ENCODE assay signal across 8 mouse cellular contexts in genomic region chr17:48119656-48120055, GRCm38 (mm10). TPM values are rescaled to one million over a fixed set of nuclear protein-coding genes. Genes with fewer than 3 reads are reported as not detected.
DNase-seq lines count a peak whose midpoint lies in the region; ATAC-seq and TF ChIP-seq lines count a peak whose summit lies in the region.

No protein-coding gene starts in this region.

- WGBS in liver, embryonic 12.5 days (ENCODE audit: insufficient replicate concordance) = 15% methylated on average over 3 of the region's 3 CpGs
- 27% methylated on average over 3 of the region's 3 CpGs for WGBS in kidney, adult 2 months
- 27% methylated on average over 3 of the region's 3 CpGs for WGBS in limb, embryonic 12.5 days

- TF ChIP-seq CTCF in kidney, adult 2 months (conservative IDR thresholded peaks at IDR 0.05; ENCODE audit: insufficient read depth, insufficient read length, low read depth, low read length) = peak; percentile 85

- H3K36me3 ChIP-seq in liver, embryonic 12.5 days = no peaks in the 10 kb centered on the region
- no peaks in the 10 kb centered on the region for H3K36me3 ChIP-seq in kidney, adult 2 months (ENCODE audit: control insufficient read depth, insufficient read depth, low read length)
- H3K36me3 ChIP-seq in limb, embryonic 12.5 days = no peaks in the 10 kb centered on the region

- no peak overlapping the region for H3K4me2 ChIP-seq in liver, embryonic 12.5 days
- no peak overlapping the region for H3K4me2 ChIP-seq in limb, embryonic 12.5 days

- no peak for ATAC-seq in liver, embryonic 12.5 days
- peak; percentile 59; the same call in 1 of the 2 replicates for ATAC-seq in frontal cortex, adult (ENCODE audit: low TSS enrichment)
- ATAC-seq in limb, embryonic 12.5 days (ENCODE audit: insufficient number of reproducible peaks, insufficient read depth, low FRiP score, low TSS enrichment, low read depth) = peak; percentile 31; the same call in 1 of the 2 replicates
- peak; percentile 68; the same call in 1 of the 2 replicates for ATAC-seq in monocyte, adult 5-6 weeks (replicated peaks; ENCODE audit: insufficient number of reproducible peaks, low FRiP score, low TSS enrichment, poor library complexity, severe bottlenecking)

- no peaks in the 10 kb centered on the region for H3K9me3 ChIP-seq in liver, embryonic 12.5 days (replicated peaks)
- H3K9me3 ChIP-seq in limb, embryonic 12.5 days = no peaks in the 10 kb centered on the region

- H3K27ac ChIP-seq in liver, embryonic 12.5 days = no peak overlapping the region
- no peak overlapping the region for H3K27ac ChIP-seq in kidney, adult 2 months (ENCODE audit: insufficient read depth, low read depth, low read length)
- H3K27ac ChIP-seq in limb, embryonic 12.5 days = no peak overlapping the region

- no peak for TF ChIP-seq POLR2A in kidney, adult 2 months (IDR thresholded peaks at IDR 0.05; ENCODE audit: low read depth, low read length)

- peak; percentile 79 for DNase-seq in liver
- DNase-seq in cerebellum, adult 8-10 months = peak; percentile 41
- DNase-seq in kidney, adult 2 months = peak; percentile 71
- peak; percentile 77 for DNase-seq in testis, postnatal 14 days (ENCODE audit: low spot score)

- no peak overlapping the region for H3K4me3 ChIP-seq in liver, embryonic 12.5 days
- H3K4me3 ChIP-seq in kidney, adult 2 months (ENCODE audit: insufficient read depth, low read depth, low read length) = no peak overlapping the region
- no peak overlapping the region for H3K4me3 ChIP-seq in limb, embryonic 12.5 days (replicated peaks)

- H3K27me3 ChIP-seq in liver, embryonic 12.5 days (replicated peaks) = no peaks in the 10 kb centered on the region
- no peaks in the 10 kb centered on the region for H3K27me3 ChIP-seq in kidney, adult 2 months (replicated peaks; ENCODE audit: control insufficient read depth, insufficient read depth, low read length)
- H3K27me3 ChIP-seq in limb, embryonic 12.5 days = 0 out of 2 replicates have a peak, but pooled peaks cover 5% of the 10 kb centered on the region

- H3K4me1 ChIP-seq in liver, embryonic 12.5 days = no peaks in the 10 kb centered on the region
- no peaks in the 10 kb centered on the region for H3K4me1 ChIP-seq in kidney, adult 2 months (ENCODE audit: control insufficient read depth, insufficient read depth, low read length)
- H3K4me1 ChIP-seq in limb, embryonic 12.5 days (replicated peaks) = no peaks in the 10 kb centered on the region

- no peak overlapping the region for H3K9ac ChIP-seq in liver, embryonic 12.5 days
- H3K9ac ChIP-seq in limb, embryonic 12.5 days (replicated peaks) = no peak overlapping the region

RNA-seq across cellular contexts. Expression of gene 9830107B12Rik, which starts 26.4 kb away (rescaled TPM):
- 0.11 TPM in 1 of 2 replicates, not detected in the other for polyA plus RNA-seq in liver, embryonic 12.5 days (2016; fragmentation: Nextera tagmentation; extraction: Ambion mirVana)
- not detected in 2 replicates for polyA plus RNA-seq in kidney, adult 2 months (2012; rRNA removed)
- not detected in 2 replicates for polyA plus RNA-seq in limb, embryonic 12.5 days (2016; fragmentation: Nextera tagmentation; extraction: Ambion mirVana)
- 1.1 to 8.9 TPM (median 6.9 TPM) in 3 replicates for total RNA-seq in monocyte, adult 5-6 weeks (2017)

RNA-seq across cellular contexts. Expression of gene 1700067P10Rik, which starts 30.5 kb away (rescaled TPM):
- polyA plus RNA-seq in liver, embryonic 12.5 days (2016; fragmentation: Nextera tagmentation; extraction: Ambion mirVana) = not detected in 2 replicates
- polyA plus RNA-seq in kidney, adult 2 months (2012; rRNA removed) = not detected in 2 replicates
- not detected in 2 replicates for polyA plus RNA-seq in limb, embryonic 12.5 days (2016; fragmentation: Nextera tagmentation; extraction: Ambion mirVana)
- total RNA-seq in monocyte, adult 5-6 weeks (2017) = not detected in 3 replicates

RNA-seq across cellular contexts. Expression of gene A530064D06Rik, which starts 47.4 kb away (rescaled TPM):
- 0.19 and 0.32 TPM in 2 replicates for polyA plus RNA-seq in liver, embryonic 12.5 days (2016; fragmentation: Nextera tagmentation; extraction: Ambion mirVana)
- 0.15 and 0.27 TPM in 2 replicates for polyA plus RNA-seq in kidney, adult 2 months (2012; rRNA removed)
- not detected in 2 replicates for polyA plus RNA-seq in limb, embryonic 12.5 days (2016; fragmentation: Nextera tagmentation; extraction: Ambion mirVana)
- 13.9 to 32.4 TPM (median 28.1 TPM) in 3 replicates for total RNA-seq in monocyte, adult 5-6 weeks (2017)
